Mouse (Mus musculus): ENCODE results near the gene Mras. TPM values are rescaled to one million over a fixed set of nuclear protein-coding genes. Genes with fewer than 3 reads are reported as not detected.

The Mras gene
- 125 TPM for polyA plus RNA-seq (2015; fragmentation: Illumina TruSeq; extraction: RNeasy Lipid Tissue Mini Kit (QIAGEN cat#74804); ENCODE audit: low read depth, low replicate concordance)

DNA sequence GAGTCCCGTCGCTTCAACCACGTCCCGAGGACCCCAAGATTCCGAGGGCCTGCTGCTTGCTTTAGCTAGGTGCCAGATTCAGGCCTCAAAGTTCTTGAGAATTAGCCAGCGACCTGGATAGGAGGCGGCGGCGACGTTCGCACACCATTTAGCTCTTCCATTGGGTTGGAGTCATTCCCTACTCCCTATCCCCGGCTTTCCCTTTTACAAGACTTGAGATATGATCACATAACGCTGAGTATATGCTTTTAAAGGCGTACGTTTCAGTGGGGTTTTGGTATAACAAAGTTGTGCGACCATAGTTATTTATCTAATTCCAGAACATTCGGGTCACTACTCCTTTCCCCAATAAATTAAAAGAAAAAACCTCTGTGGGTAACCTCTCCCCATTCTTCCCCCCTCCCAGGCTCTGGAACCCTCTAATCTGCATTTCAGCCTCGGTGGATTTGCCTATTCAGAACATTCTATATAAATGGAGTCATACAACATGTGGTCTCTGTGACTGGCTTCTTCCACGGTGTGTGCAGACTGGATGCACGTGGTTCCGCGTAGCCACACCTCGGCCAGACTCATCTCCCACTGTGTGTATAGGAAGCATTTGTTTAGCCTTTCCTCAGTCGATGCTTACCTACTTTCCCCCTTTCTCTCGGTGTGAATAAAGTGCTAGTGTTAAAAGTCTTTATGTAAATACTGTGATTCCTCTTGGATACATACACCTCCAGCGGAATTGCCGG lies at the start of gene Mras:
Mras (minus strand) TSS at position 351 of the 734 bp plus-strand sequence.

DNA sequence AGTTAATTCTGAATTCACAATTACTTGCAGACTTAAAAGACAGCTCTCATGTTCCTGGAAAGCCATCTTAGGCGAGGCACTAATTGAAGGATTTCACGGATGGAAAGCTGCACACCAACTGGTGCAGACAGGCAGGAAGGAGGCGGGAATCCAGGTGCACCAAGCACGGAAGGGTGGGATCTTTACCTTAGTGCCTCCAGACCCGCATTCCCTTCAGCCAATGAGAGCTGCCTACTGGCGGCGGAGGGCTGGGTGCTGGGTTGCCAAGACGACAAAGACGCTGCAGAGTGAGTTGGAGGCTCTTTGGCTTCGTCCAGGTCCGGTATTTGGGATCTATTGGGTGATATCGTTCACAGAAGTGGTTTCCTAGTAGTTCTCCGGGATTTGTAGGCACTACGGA lies 14.0 kb upstream of the Mras start, which contains the start of gene Nme9:
Nme9 (plus strand) TSS at position 315 of the 400 bp plus-strand sequence.

DNA sequence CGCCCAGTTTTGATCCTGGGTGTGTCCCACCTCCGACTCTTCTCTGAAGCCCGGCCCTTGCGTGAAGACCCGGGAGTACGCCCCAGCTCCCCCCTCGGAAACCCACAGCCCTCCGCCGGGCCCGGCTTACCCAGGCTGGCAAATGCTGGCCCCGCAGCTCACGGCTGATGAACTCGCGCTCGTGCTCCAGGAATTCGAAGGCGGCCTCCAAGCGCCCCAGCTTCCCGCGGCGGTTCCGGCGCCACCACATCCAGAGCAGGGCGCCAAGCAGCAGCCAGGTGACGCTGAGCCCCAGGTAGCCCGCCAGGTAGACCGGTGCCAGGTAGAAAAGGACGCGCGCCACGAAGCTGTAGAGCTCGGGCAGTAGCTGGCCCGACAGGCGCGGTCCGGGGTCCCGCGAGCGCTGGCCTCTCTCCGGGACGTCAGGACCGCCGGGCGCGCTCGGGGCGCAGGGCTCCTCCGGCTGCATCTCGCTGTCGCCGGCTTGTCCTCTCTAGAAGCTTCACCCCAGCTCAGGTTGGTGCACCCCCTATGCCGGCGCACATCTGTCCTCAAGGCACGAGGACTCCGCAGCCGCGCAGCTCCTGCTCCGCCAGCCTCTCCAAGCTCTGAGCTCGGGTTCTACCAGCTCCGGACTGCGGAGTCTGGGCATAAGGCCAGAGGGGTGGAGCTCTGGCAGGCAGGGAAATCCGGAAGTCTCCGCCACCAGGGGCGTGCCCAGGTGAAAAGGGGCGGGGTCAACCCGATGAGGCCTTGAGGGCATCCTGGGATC lies 79.1 kb downstream of the Mras start, which contains the start of gene Esyt3:
Esyt3 (minus strand) TSS at position 637 of the 772 bp plus-strand sequence.

Other genes with a start within 250 kb of the Mras start
- not detected for gene Faiml, start 200.1 kb downstream of the Mras start, polyA plus RNA-seq (2015; fragmentation: Illumina TruSeq; extraction: RNeasy Lipid Tissue Mini Kit (QIAGEN cat#74804); ENCODE audit: low read depth, low replicate concordance)
- gene Cep70, start 194.0 kb downstream of the Mras start, polyA plus RNA-seq (2015; fragmentation: Illumina TruSeq; extraction: RNeasy Lipid Tissue Mini Kit (QIAGEN cat#74804); ENCODE audit: low read depth, low replicate concordance), result 20.3 TPM
- 0.61 TPM for gene Esyt3, start 78.8 kb downstream of the Mras start, polyA plus RNA-seq (2015; fragmentation: Illumina TruSeq; extraction: RNeasy Lipid Tissue Mini Kit (QIAGEN cat#74804); ENCODE audit: low read depth, low replicate concordance)
- 1.4 TPM for gene Nme9, start 14.1 kb upstream of the Mras start, polyA plus RNA-seq (2015; fragmentation: Illumina TruSeq; extraction: RNeasy Lipid Tissue Mini Kit (QIAGEN cat#74804); ENCODE audit: low read depth, low replicate concordance)
- gene Armc8, start 131.5 kb upstream of the Mras start, polyA plus RNA-seq (2015; fragmentation: Illumina TruSeq; extraction: RNeasy Lipid Tissue Mini Kit (QIAGEN cat#74804); ENCODE audit: low read depth, low replicate concordance), result 63.4 TPM
- gene Dbr1, start 138.4 kb upstream of the Mras start, polyA plus RNA-seq (2015; fragmentation: Illumina TruSeq; extraction: RNeasy Lipid Tissue Mini Kit (QIAGEN cat#74804); ENCODE audit: low read depth, low replicate concordance), result 14.2 TPM
- gene A4gnt, start 175.1 kb upstream of the Mras start, polyA plus RNA-seq (2015; fragmentation: Illumina TruSeq; extraction: RNeasy Lipid Tissue Mini Kit (QIAGEN cat#74804); ENCODE audit: low read depth, low replicate concordance), result 0.36 TPM
- 12.3 TPM for gene Dzip1l, start 192.1 kb upstream of the Mras start, polyA plus RNA-seq (2015; fragmentation: Illumina TruSeq; extraction: RNeasy Lipid Tissue Mini Kit (QIAGEN cat#74804); ENCODE audit: low read depth, low replicate concordance)